Mouse (Mus musculus) liver, postnatal 0 days (tissue): ENCODE data around the gene Apln.

Experiments
- CTCF ChIP-seq: sonication (generic); IDR thresholded peaks from 2 replicates; pipeline ENCODE4 v1.5.1; 2016; ENCODE audit warnings: antibody characterized with exemption, low read depth
- EP300 ChIP-seq: IDR thresholded peaks from 2 replicates; pipeline ENCODE4 v1.6.1; 2016; ENCODE audit warnings: antibody characterized with exemption, low read depth, mild to moderate bottlenecking

DNA sequence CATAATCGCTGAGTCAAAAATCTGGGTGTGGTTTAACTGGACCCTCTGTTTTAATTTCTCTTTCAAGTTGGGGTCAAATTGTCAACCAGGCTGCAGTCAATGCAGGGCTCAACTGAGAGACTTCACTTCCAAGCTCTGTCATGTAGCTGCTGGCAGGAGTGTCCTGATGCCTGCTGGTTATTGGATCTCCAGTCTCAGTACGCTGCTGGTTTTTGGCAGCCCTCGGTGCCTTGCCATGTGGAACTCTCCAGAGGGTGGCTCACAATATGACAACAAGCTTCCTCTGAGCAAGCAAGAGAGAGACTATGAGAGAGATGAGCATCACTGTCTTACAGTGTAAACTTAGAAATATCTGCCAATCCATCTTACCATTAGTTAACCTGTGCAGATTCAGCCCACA lies 23.0 kb downstream of the Apln start:
- TF ChIP-seq CTCF: no peak
- no peak for TF ChIP-seq EP300
